Mouse (Mus musculus) liver, embryonic 14.5 days (tissue): ENCODE data around the gene Ajm1.

ENCODE experiments used
- CTCF ChIP-seq: IDR thresholded peaks from 2 replicates; pipeline ENCODE4 v1.5.1; 2016; ENCODE audit warnings: antibody characterized with exemption, low read depth, control low read depth
- EP300 ChIP-seq: IDR thresholded peaks from 2 replicates; pipeline ENCODE4 v1.6.1; 2016; ENCODE audit warnings: antibody characterized with exemption, low read depth

GRCm38 (mm10) chr2:25545996-25546810 is 35.4 kb downstream of the Ajm1 start:
- TF ChIP-seq CTCF: 0 out of 2 replicates have a peak, but pooled peaks have one; percentile 25
- TF ChIP-seq EP300: no peak
